Mouse (Mus musculus) liver, adult 2 months (tissue): ENCODE data around the gene Borcs7. TPM values are rescaled to one million over a fixed set of nuclear protein-coding genes. Genes with fewer than 3 reads are reported as not detected.

Source experiments
- DNase-seq: peaks from one replicate; pipeline ENCODE4 v3.0.0-alpha.2; 2011; ENCODE audit warnings: low read depth, low spot score; ENCODE audit errors: extremely low read depth
- H3K27ac ChIP-seq: fragments of 200-500 bp; replicated peaks from 2 replicates; pipeline ENCODE4 v1.5.1; 2012; ENCODE audit warnings: low read depth, mild to moderate bottlenecking, control low read depth, inconsistent platforms, low read length; ENCODE audit not compliant: insufficient read depth
- H3K27me3 ChIP-seq: fragments of 200-500 bp; 2 replicates; pipeline ENCODE4 v1.6.1; 2012; ENCODE audit warnings: mild to moderate bottlenecking, moderate library complexity, low read length, inconsistent platforms; ENCODE audit not compliant: control insufficient read depth, insufficient read depth
- H3K36me3 ChIP-seq: fragments of 200-500 bp; 2 replicates; pipeline ENCODE4 v1.6.1; 2012; ENCODE audit warnings: low read length, inconsistent platforms; ENCODE audit not compliant: control insufficient read depth, insufficient read depth
- H3K4me1 ChIP-seq: fragments of 200-500 bp; 2 replicates; pipeline ENCODE4 v1.6.1; 2011; ENCODE audit warnings: low read length; ENCODE audit not compliant: control insufficient read depth, insufficient read depth
- H3K4me3 ChIP-seq: fragments of 200-500 bp; 2 replicates; pipeline ENCODE4 v1.5.1; 2011; ENCODE audit warnings: low read depth, mild to moderate bottlenecking, control low read depth, low read length, moderate library complexity; ENCODE audit not compliant: insufficient read depth
- H3K79me2 ChIP-seq: fragments of 200-500 bp; 2 replicates; pipeline ENCODE4 v1.6.1; 2012; ENCODE audit warnings: inconsistent platforms, mild to moderate bottlenecking, low read length, moderate library complexity; ENCODE audit not compliant: control insufficient read depth, insufficient read depth
- H3K9ac ChIP-seq: fragments of 200-500 bp; 2 replicates; pipeline ENCODE4 v1.6.1; 2012; ENCODE audit warnings: low read depth, mild to moderate bottlenecking, control low read depth, inconsistent platforms, low read length
- CTCF ChIP-seq: fragments of 200-500 bp; IDR thresholded peaks from 2 replicates; pipeline ENCODE4 v1.5.1; 2011; ENCODE audit warnings: low read depth, low read length, control low read depth
- POLR2A ChIP-seq: fragments of 200-500 bp; IDR thresholded peaks from 2 replicates; pipeline ENCODE4 v1.6.1; 2011; ENCODE audit warnings: low read length, control low read depth; ENCODE audit not compliant: insufficient read depth; ENCODE audit errors: extremely low read depth
- WGBS: fragments of 180-500 bp; shearing (Covaris S2); methylation state at CpG from one replicate; pipeline ENCODE4 v1.1.7; 2018; 5-methylcytosine and 5-hydroxymethylcytosine counted together
- polyA plus RNA-seq: library from polyadenylated mRNA; depleted of rRNA; stranded (reverse); fragments of >200 nt; gene quantifications from 2 replicates; pipeline ENCODE4 v1.2.3, GENCODE M21; 2012
- total RNA-seq: library from RNA; depleted of rRNA; stranded (reverse); fragments of >200 nt; gene quantifications from 2 replicates; pipeline ENCODE4 v1.2.3, GENCODE M21; 2014

Gene Borcs7
- total and polyA plus RNA-seq, 2 experiments = 2.9 to 4.8 TPM

DNA sequence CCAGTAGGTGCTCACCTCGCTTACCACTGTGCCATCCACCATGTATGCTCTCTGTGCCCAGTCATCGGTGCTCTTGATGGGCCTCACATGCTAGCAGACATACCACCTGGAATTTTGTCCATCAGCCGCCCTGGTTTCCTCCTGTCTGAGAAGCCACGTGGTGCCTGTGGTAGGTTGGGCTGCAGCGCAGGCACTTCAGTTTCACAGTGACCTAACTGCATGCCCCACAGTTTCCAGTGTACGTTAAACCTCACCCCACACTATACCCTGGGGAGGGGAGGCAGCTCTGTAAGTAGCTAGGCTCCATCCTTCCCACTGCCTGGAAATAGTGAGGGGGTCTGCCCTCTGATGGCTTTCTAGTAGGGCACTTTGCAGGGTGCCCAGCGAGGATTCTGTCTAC lies 43.9 kb downstream of the Borcs7 start:
- Histone ChIP-seq H3K36me3 (0 out of 2 replicates have a peak, but pooled peaks cover 2% of the 10 kb centered on the region), H3K9ac (no peak overlapping the region), H3K4me3 (no peak overlapping the region), H3K27me3 (no peaks in the 10 kb centered on the region), H3K79me2 (no peaks in the 10 kb centered on the region), H3K4me1 (no peaks in the 10 kb centered on the region; the same call in 1 of the 2 replicates), H3K27ac (no peak overlapping the region)
- 95% methylated on average over 7 of the region's 7 CpGs for WGBS
- TF ChIP-seq POLR2A (no peak), CTCF (no peak)
- no peak for DNase-seq

DNA sequence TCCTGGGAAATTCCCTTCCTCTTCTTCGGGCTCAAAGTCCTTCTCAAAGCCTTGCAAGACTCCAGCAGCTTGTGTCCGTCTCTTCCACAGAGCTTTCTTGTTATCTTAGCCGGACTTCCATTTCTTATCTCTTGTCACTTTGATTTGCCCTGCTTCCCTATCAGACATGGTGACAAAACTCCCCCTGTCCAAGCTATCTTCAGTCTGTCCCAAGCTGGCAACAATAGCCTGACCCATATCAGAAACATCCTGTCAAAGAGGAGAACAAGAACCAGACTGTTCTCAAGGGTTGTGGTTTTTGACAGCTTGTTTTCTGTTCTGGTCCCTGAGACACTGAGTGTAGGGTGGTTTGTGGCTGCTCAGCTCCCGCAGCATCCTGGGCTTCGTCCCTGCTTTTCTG lies 45.5 kb downstream of the Borcs7 start:
- WGBS = 80% methylated on average over 5 of the region's 5 CpGs
- no peak for TF ChIP-seq POLR2A
- no peak for TF ChIP-seq CTCF

DNA sequence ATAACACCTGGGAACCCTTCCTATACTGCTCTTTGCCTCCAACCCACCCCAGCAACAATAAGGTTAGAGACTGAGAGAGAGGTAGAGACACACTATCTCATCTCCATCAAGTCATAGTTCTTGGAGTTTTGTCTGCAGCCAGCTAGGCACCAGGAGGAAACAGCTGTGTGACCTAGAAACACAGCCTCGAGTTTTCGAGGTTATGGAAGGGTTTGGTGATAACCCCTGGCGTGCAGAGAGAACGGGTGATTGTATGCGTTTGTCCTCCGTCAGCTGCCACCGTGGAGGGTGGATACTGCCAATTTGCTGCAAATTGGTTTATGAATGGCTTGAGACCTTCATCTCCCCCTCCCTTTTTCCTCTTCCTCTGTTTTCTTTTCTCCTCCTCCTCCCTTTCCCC lies 47.4 kb downstream of the Borcs7 start:
- no peaks in the 10 kb centered on the region for H3K79me2 ChIP-seq
- no peak for DNase-seq
- H3K27ac ChIP-seq = no peak overlapping the region
- TF ChIP-seq POLR2A (no peak), CTCF (no peak)
- peaks cover 8% of the 10 kb centered on the region for H3K36me3 ChIP-seq
- no peaks in the 10 kb centered on the region; the same call in 1 of the 2 replicates for H3K4me1 ChIP-seq
- H3K9ac ChIP-seq = no peak overlapping the region
- H3K27me3 ChIP-seq = no peaks in the 10 kb centered on the region
- WGBS = 68% methylated on average over 7 of the region's 7 CpGs
- H3K4me3 ChIP-seq = no peak overlapping the region

More for the DNA sequence above, 45.5 kb downstream of the Borcs7 start:
- H3K27me3 ChIP-seq = no peaks in the 10 kb centered on the region
- no peak overlapping the region for H3K27ac ChIP-seq
- DNase-seq = no peak
- no peak overlapping the region for H3K9ac ChIP-seq
- peaks cover 8% of the 10 kb centered on the region; the same call in 1 of the 2 replicates for H3K36me3 ChIP-seq
- H3K4me1 ChIP-seq = no peaks in the 10 kb centered on the region; the same call in 1 of the 2 replicates
- H3K4me3 ChIP-seq = no peak overlapping the region
- H3K79me2 ChIP-seq = no peaks in the 10 kb centered on the region

GRCm38 (mm10) chr19:46740341-46741008 lies 50.8 kb downstream of the Borcs7 start:
- peak; percentile 52 for DNase-seq
- Histone ChIP-seq H3K36me3 (peaks cover 8% of the 10 kb centered on the region), H3K79me2 (no peaks in the 10 kb centered on the region), H3K27me3 (no peaks in the 10 kb centered on the region), H3K9ac (no peak overlapping the region), H3K4me1 (no peaks in the 10 kb centered on the region), H3K27ac (no peak overlapping the region), H3K4me3 (no peak overlapping the region)
- peak; percentile 52 for TF ChIP-seq CTCF
- TF ChIP-seq POLR2A = no peak
- 57% methylated on average over 7 of the region's 7 CpGs for WGBS

GRCm38 (mm10) chr19:46741574-46741973 lies 51.9 kb downstream of the Borcs7 start:
- Histone ChIP-seq H3K27me3 (no peaks in the 10 kb centered on the region), H3K9ac (no peak overlapping the region), H3K79me2 (no peaks in the 10 kb centered on the region), H3K27ac (no peak overlapping the region), H3K4me1 (no peaks in the 10 kb centered on the region), H3K36me3 (peaks cover 8% of the 10 kb centered on the region), H3K4me3 (no peak overlapping the region)
- TF ChIP-seq CTCF (peak; percentile 26; the same call in 1 of the 2 replicates), POLR2A (no peak)
- WGBS = 46% methylated on average over 6 of the region's 6 CpGs
- peak; percentile 38 for DNase-seq

DNA sequence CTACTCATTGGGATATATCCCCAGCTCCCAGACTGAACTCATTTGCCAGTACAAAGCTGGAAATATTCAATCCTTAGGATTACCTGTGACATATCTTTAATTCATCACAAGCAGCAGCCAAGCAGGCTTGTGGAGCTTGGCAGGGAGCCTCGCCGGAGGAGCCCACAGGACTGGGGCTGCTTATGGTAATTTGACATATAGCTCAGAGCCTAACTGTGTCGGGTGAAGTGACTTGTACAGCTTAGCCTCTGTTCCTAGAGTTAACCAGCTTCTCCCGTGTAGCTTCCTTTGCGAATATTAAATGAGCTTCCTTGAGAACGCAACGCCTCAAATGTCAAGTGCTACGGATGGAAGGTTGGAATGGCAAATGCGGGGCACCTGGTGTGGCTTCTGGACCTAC lies 55.0 kb downstream of the Borcs7 start:
- Histone ChIP-seq H3K36me3 (peaks cover 3% of the 10 kb centered on the region), H3K79me2 (no peaks in the 10 kb centered on the region), H3K4me1 (no peaks in the 10 kb centered on the region), H3K27me3 (no peaks in the 10 kb centered on the region), H3K4me3 (no peak overlapping the region), H3K27ac (no peak overlapping the region), H3K9ac (no peak overlapping the region)
- DNase-seq = no peak
- 88% methylated on average over 9 of the region's 9 CpGs for WGBS
- no peak for TF ChIP-seq CTCF
- TF ChIP-seq POLR2A = no peak
